Mouse (Mus musculus) yolk sac, embryonic 10.5 days (tissue): ENCODE measurements at regions not wholly inside any gene's neighbourhood (a gene's known extent, or its start where the extent isn't known, plus 50 kb on each side); places are given as distances from the start of the nearest gene placed in this dataset.

Source experiments
- DNase-seq: peaks from one replicate; pipeline ENCODE4 v3.0.0-alpha.2; 2017; ENCODE audit warnings: low spot score

- no peak for DNase-seq
Measured at GRCm38 (mm10) chr19:56177231-56177745, 109.6 kb upstream of the Habp2 start.

GRCm38 (mm10) chr19:56185756-56186155 is 101.2 kb upstream of the Habp2 start:
- no peak for DNase-seq

- DNase-seq = no peak
Measured at GRCm38 (mm10) chr19:56189185-56189584, 97.8 kb upstream of the Habp2 start.

GRCm38 (mm10) chr19:56190222-56190621 is 96.7 kb upstream of the Habp2 start:
- DNase-seq = no peak

- no peak for DNase-seq
Measured at GRCm38 (mm10) chr19:56198474-56199236, 88.3 kb upstream of the Habp2 start.

- no peak for DNase-seq
Measured at GRCm38 (mm10) chr19:56199401-56200150, 87.4 kb upstream of the Habp2 start.

GRCm38 (mm10) chr19:56201007-56201682 is 85.8 kb upstream of the Habp2 start:
- no peak for DNase-seq

- peak; percentile 35 for DNase-seq
Measured at GRCm38 (mm10) chr19:56201738-56202480, 85.0 kb upstream of the Habp2 start.

- no peak for DNase-seq
Measured at GRCm38 (mm10) chr19:56202481-56203130, 84.3 kb upstream of the Habp2 start.

GRCm38 (mm10) chr19:56218536-56218935 is 68.4 kb upstream of the Habp2 start:
- no peak for DNase-seq

- no peak for DNase-seq
Measured at GRCm38 (mm10) chr19:56220724-56221407, 66.1 kb upstream of the Habp2 start.

- DNase-seq = no peak
Measured at GRCm38 (mm10) chr19:56222496-56222895, 64.4 kb upstream of the Habp2 start.

GRCm38 (mm10) chr19:56225039-56225438 is 61.9 kb upstream of the Habp2 start:
- no peak for DNase-seq

- no peak for DNase-seq
Measured at GRCm38 (mm10) chr19:56225518-56225917, 61.4 kb upstream of the Habp2 start.

GRCm38 (mm10) chr19:56228586-56228985 is 58.4 kb upstream of the Habp2 start:
- no peak for DNase-seq

- DNase-seq = no peak
Measured at GRCm38 (mm10) chr19:56231430-56231829, 55.5 kb upstream of the Habp2 start.

GRCm38 (mm10) chr19:56231849-56232248 is 55.1 kb upstream of the Habp2 start:
- peak; percentile 52 for DNase-seq

- DNase-seq = no peak
Measured at GRCm38 (mm10) chr19:56232269-56232668, 54.7 kb upstream of the Habp2 start.

- no peak for DNase-seq
Measured at GRCm38 (mm10) chr19:56232950-56233349, 54.0 kb upstream of the Habp2 start.

- no peak for DNase-seq
Measured at GRCm38 (mm10) chr19:56235040-56235439, 51.9 kb upstream of the Habp2 start.
